Mouse (Mus musculus) cerebellum, adult 11-12 months (tissue): ENCODE data around the gene Gm17677.

Experiments
- DNase-seq: peaks from one replicate; pipeline ENCODE4 v3.0.0; 2022

Gene Gm17677

GRCm38 (mm10) chr9:35740749-35741148, at the start of gene Gm17677:
TSS of gene Gm17677 (plus strand) at chr9:35741049.
- DNase-seq, result no peak

- no peak for DNase-seq
Measured at GRCm38 (mm10) chr9:35691924-35692323, 48.9 kb upstream of the Gm17677 start.

GRCm38 (mm10) chr9:35707265-35707664, 33.6 kb upstream of the Gm17677 start:
- no peak for DNase-seq

- no peak for DNase-seq
Measured at GRCm38 (mm10) chr9:35756843-35757242, 16.0 kb downstream of the Gm17677 start.

- DNase-seq, result no peak
Measured at GRCm38 (mm10) chr9:35778009-35778408, 37.2 kb downstream of the Gm17677 start, which contains the start of gene Gm17727. TSS of gene Gm17727 (minus strand) at chr9:35778109.

GRCm38 (mm10) chr9:35790001-35790400, 49.2 kb downstream of the Gm17677 start, which contains the start of the genes Gm27235 and D730048I06Rik:
TSS of gene Gm27235 (minus strand) at chr9:35790101.
TSS of gene D730048I06Rik (minus strand) at chr9:35790112.
- DNase-seq, result no peak
